Mouse (Mus musculus): ENCODE results near the gene Rabep1. TPM values are rescaled to one million over a fixed set of nuclear protein-coding genes. Genes with fewer than 3 reads are reported as not detected.
"Not testable (repeated sequence)": the region's sequence is repeated elsewhere in the genome, so short reads cannot be mapped to it uniquely, and the experiment has no call there.

The Rabep1 gene
- polyA plus RNA-seq, 1 experiment = 2.9 TPM

- TF ChIP-seq GATA1 (IDR thresholded peaks at IDR 0.05; ENCODE audit: borderline replicate concordance, low read length) = no peak
- no peak for TF ChIP-seq FLI1 (IDR thresholded peaks at IDR 0.05; ENCODE audit: low read length)
- Histone ChIP-seq H3K36me3 (replicated peaks; ENCODE audit: low read length) (peaks cover 30% of the 10 kb centered on the region), H3K27me3 (replicated peaks) (no peaks in the 10 kb centered on the region), H3K9me3 (no peaks in the 10 kb centered on the region), H3K4me1 (peaks cover 51% of the 10 kb centered on the region), H3K4me3 (replicated peaks) (no peak overlapping the region)
These were observed 29.5 kb downstream of the Rabep1 start for GRCm38 (mm10) chr11:70873846-70874613.

DNA sequence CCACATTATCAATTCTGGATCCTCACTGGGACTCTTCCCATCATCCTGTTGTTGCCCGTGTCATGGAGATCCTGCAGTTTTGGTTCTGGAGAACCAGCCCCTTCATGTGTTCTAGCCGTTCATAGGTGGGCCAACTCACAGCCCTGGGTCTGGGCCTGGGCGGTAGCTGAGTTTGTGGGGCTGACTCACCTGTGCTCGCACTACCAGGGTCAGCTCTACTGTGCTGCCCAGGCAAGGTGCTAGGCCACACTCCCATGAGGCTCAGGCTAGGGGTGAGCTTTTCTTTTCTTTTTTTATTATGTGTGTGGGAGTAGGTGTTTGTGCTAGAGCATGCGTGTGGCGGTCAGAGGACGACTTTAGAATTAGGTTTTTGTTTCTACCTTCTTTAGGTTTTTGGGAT is 33.1 kb downstream of the Rabep1 start:
- no peak overlapping the region for H3K4me3 ChIP-seq (replicated peaks)
- no peaks in the 10 kb centered on the region for H3K9me3 ChIP-seq
- H3K36me3 ChIP-seq (replicated peaks; ENCODE audit: low read length) = peaks cover 47% of the 10 kb centered on the region
- TF ChIP-seq GATA1 (IDR thresholded peaks at IDR 0.05; ENCODE audit: borderline replicate concordance, low read length) = no peak
- TF ChIP-seq FLI1 (IDR thresholded peaks at IDR 0.05; ENCODE audit: low read length) = no peak
- H3K27me3 ChIP-seq (replicated peaks) = no peaks in the 10 kb centered on the region
- H3K4me1 ChIP-seq = peaks cover 28% of the 10 kb centered on the region

DNA sequence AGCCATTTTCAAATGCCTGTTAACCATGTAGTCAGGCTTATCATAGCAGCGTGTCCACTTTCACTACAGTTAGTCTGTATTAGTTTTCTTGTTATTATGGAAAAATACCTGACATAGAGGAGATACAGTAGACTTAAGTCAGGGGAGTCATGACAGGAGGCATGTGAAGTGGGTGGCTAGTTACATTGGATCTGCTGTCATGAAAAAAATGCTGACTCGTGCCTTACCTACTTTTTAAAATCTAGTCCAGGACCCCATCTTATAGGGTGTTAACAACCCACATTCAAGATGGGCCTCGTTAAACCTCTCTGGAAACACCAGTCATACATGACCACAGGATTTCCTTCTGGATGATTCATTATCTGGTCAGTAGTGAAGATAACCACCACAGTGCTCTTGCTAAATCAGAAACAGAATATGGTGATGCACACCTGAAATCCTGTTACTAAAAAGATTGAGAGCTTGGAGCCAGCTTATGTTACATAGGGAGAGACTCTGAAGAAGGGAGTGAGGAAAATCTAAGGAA is 38.4 kb downstream of the Rabep1 start:
- Histone ChIP-seq H3K9me3 (no peaks in the 10 kb centered on the region), H3K36me3 (replicated peaks; ENCODE audit: low read length) (peaks cover 72% of the 10 kb centered on the region), H3K4me1 (peaks cover 12% of the 10 kb centered on the region; the same call in 1 of the 2 replicates), H3K4me3 (replicated peaks) (no peak overlapping the region), H3K27me3 (replicated peaks) (no peaks in the 10 kb centered on the region)
- TF ChIP-seq FLI1 (IDR thresholded peaks at IDR 0.05; ENCODE audit: low read length) (no peak), GATA1 (IDR thresholded peaks at IDR 0.05; ENCODE audit: borderline replicate concordance, low read length) (no peak)

- Histone ChIP-seq H3K27me3 (replicated peaks) (no peaks in the 10 kb centered on the region), H3K4me3 (replicated peaks) (no peak overlapping the region), H3K4me1 (peaks cover 23% of the 10 kb centered on the region), H3K36me3 (replicated peaks; ENCODE audit: low read length) (peaks cover 83% of the 10 kb centered on the region), H3K9me3 (peaks cover 12% of the 10 kb centered on the region)
- TF ChIP-seq FLI1 (IDR thresholded peaks at IDR 0.05; ENCODE audit: low read length) = no peak
- TF ChIP-seq GATA1 (IDR thresholded peaks at IDR 0.05; ENCODE audit: borderline replicate concordance, low read length) = no peak
These were observed 46.1 kb downstream of the Rabep1 start for GRCm38 (mm10) chr11:70890643-70891042.

DNA sequence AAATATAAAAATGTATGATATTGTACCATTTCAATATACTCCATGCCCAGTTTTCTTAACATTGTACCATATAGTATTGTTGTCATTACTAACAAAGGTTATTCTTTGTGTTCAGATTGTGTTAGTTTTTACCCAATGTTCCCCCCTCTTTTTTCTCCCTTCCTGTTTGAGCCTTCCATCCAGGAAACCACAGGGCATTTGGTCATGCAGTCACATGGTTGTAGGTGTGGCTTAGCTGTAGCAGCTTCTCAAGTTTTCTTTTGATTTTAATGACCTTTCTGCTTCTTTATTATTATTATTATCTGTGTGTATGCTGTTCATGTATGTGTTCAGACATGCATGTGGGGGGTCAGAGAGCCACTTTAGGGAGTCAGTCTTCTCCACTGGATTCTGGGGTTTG is 47.0 kb downstream of the Rabep1 start:
- TF ChIP-seq FLI1 (IDR thresholded peaks at IDR 0.05; ENCODE audit: low read length) = no peak
- no peak for TF ChIP-seq GATA1 (IDR thresholded peaks at IDR 0.05; ENCODE audit: borderline replicate concordance, low read length)
- Histone ChIP-seq H3K9me3 (peaks cover 12% of the 10 kb centered on the region), H3K36me3 (replicated peaks; ENCODE audit: low read length) (peaks cover 81% of the 10 kb centered on the region), H3K27me3 (replicated peaks) (no peaks in the 10 kb centered on the region), H3K4me3 (replicated peaks) (peak overlapping the region; percentile 65), H3K4me1 (peaks cover 27% of the 10 kb centered on the region)

GRCm38 (mm10) chr11:70897680-70898079 is 53.1 kb downstream of the Rabep1 start:
- Histone ChIP-seq H3K4me1 (peaks cover 6% of the 10 kb centered on the region; the same call in 1 of the 2 replicates), H3K4me3 (replicated peaks) (no peak overlapping the region), H3K36me3 (replicated peaks; ENCODE audit: low read length) (peaks cover 67% of the 10 kb centered on the region), H3K9me3 (peaks cover 12% of the 10 kb centered on the region), H3K27me3 (replicated peaks) (no peaks in the 10 kb centered on the region)
- TF ChIP-seq FLI1 (IDR thresholded peaks at IDR 0.05; ENCODE audit: low read length) (no peak), GATA1 (IDR thresholded peaks at IDR 0.05; ENCODE audit: borderline replicate concordance, low read length) (no peak)

- Histone ChIP-seq H3K9me3 (peaks cover 12% of the 10 kb centered on the region), H3K36me3 (replicated peaks; ENCODE audit: low read length) (peaks cover 64% of the 10 kb centered on the region)
- not testable (repeated sequence) for H3K4me3 ChIP-seq (replicated peaks); H3K4me1 ChIP-seq; H3K27me3 ChIP-seq (replicated peaks)
These were observed 53.6 kb downstream of the Rabep1 start for GRCm38 (mm10) chr11:70898182-70898581.

DNA sequence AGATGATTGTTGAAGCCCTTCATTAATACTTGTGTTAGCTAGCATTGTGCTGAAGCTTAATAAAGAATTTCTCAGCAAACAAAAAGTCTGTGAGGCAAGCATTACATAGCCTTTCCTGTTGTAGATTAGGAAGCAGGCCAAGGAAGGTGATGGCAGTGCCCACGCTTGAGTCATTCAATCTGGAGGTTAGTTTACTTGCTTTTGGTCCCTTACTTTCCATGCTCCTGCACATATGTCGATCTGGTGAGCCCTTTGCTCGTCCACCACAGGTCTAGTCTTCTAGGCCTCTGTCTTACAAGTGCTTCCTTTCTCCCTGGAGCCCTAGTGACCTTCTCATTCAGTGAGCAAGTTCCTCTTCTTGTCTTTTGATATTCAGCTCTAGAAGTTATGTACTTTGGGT is 62.1 kb downstream of the Rabep1 start:
- H3K4me3 ChIP-seq (replicated peaks) = no peak overlapping the region
- peaks cover 9% of the 10 kb centered on the region for H3K4me1 ChIP-seq
- peaks cover 71% of the 10 kb centered on the region for H3K36me3 ChIP-seq (replicated peaks; ENCODE audit: low read length)
- no peaks in the 10 kb centered on the region for H3K9me3 ChIP-seq
- TF ChIP-seq FLI1 (IDR thresholded peaks at IDR 0.05; ENCODE audit: low read length) (no peak), GATA1 (IDR thresholded peaks at IDR 0.05; ENCODE audit: borderline replicate concordance, low read length) (no peak)
- no peaks in the 10 kb centered on the region for H3K27me3 ChIP-seq (replicated peaks)

DNA sequence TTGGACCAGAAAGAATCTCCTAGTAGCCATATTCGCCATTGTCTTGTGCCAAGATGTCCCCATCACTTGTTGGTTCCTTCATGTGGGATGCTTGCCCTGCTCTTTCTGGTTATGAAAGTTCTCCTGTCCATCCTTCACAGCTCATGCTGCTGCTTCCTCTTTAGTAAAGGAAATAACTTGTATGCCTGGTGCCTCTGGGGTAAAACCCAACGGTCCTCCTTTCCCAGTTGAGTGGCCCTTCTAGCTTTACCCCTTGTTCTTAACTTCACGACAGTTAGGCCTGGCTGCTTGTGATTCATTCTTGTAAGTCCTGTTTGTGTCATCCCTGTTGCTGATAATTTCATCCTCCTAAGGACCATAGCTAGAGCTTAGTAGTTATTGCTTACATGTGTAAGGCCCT is 66.7 kb downstream of the Rabep1 start:
- no peak overlapping the region for H3K4me3 ChIP-seq (replicated peaks)
- peaks cover 6% of the 10 kb centered on the region for H3K4me1 ChIP-seq
- no peaks in the 10 kb centered on the region for H3K9me3 ChIP-seq
- peaks cover 77% of the 10 kb centered on the region for H3K36me3 ChIP-seq (replicated peaks; ENCODE audit: low read length)
- TF ChIP-seq FLI1 (IDR thresholded peaks at IDR 0.05; ENCODE audit: low read length) = no peak
- TF ChIP-seq GATA1 (IDR thresholded peaks at IDR 0.05; ENCODE audit: borderline replicate concordance, low read length) = no peak
- H3K27me3 ChIP-seq (replicated peaks) = no peaks in the 10 kb centered on the region

GRCm38 (mm10) chr11:70911920-70912319 is 67.3 kb downstream of the Rabep1 start:
- no peak for TF ChIP-seq FLI1 (IDR thresholded peaks at IDR 0.05; ENCODE audit: low read length)
- Histone ChIP-seq H3K27me3 (replicated peaks) (no peaks in the 10 kb centered on the region), H3K4me1 (no peaks in the 10 kb centered on the region; the same call in none of the 2 replicates), H3K9me3 (no peaks in the 10 kb centered on the region), H3K36me3 (replicated peaks; ENCODE audit: low read length) (peaks cover 79% of the 10 kb centered on the region), H3K4me3 (replicated peaks) (no peak overlapping the region)

Data from megakaryocyte, embryonic 14.5 days (primary cell).